Mouse (Mus musculus): Measurements from ENCODE around the gene Syt5. TPM values are rescaled to one million over a fixed set of nuclear protein-coding genes. Genes with fewer than 3 reads are reported as not detected.
"Not testable (repeated sequence)": the region's sequence is repeated elsewhere in the genome, so short reads cannot be mapped to it uniquely, and the experiment has no call there.

The Syt5 gene
- polyA plus RNA-seq, 1 experiment from 2014 or later = 4.7 TPM

DNA sequence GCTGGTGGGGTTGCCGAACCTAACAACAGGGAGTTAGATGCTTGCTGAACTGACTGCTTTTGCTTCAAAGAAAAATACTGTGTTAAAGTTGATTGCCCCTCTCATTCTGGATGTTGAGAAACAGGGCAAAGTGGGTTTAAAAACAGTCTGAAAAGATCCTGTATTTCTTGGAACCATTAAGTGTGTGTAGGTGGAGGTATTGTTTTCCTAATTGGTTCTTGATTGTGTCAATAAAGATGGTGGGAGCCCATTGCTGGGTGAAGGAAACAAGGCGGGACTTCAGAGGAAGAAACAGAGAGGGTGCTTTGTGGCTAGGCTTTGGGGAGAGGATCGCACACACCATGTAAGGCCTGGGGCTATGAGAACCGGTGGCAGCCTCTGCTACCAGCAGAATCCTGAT is 10.2 kb downstream of the Syt5 start:
- no peak for ATAC-seq (ENCODE audit: insufficient number of reproducible peaks, low FRiP score, low TSS enrichment, low read depth)
- no peak overlapping the region for H3K9ac ChIP-seq
- peaks cover 4% of the 10 kb centered on the region for H3K4me1 ChIP-seq
- H3K36me3 ChIP-seq = no peaks in the 10 kb centered on the region
- H3K4me2 ChIP-seq = no peak overlapping the region
- WGBS = 40% methylated on average over 4 of the region's 4 CpGs
- no peak overlapping the region for H3K27ac ChIP-seq
- no peaks in the 10 kb centered on the region for H3K27me3 ChIP-seq
- H3K4me3 ChIP-seq = no peak overlapping the region
- H3K9me3 ChIP-seq = no peaks in the 10 kb centered on the region

GRCm38 (mm10) chr7:4536369-4536768 is 11.0 kb downstream of the Syt5 start:
- no peak for ATAC-seq (ENCODE audit: insufficient number of reproducible peaks, low FRiP score, low TSS enrichment, low read depth)
- H3K9me3 ChIP-seq = no peaks in the 10 kb centered on the region
- no peak overlapping the region for H3K27ac ChIP-seq
- H3K27me3 ChIP-seq = 0 out of 2 replicates have a peak, but pooled peaks cover 4% of the 10 kb centered on the region
- no peaks in the 10 kb centered on the region for H3K36me3 ChIP-seq
- no peak overlapping the region for H3K9ac ChIP-seq
- peaks cover 12% of the 10 kb centered on the region for H3K4me1 ChIP-seq
- 90% methylated on average over 4 of the region's 4 CpGs for WGBS
- H3K4me2 ChIP-seq = no peak overlapping the region
- H3K4me3 ChIP-seq = no peak overlapping the region

DNA sequence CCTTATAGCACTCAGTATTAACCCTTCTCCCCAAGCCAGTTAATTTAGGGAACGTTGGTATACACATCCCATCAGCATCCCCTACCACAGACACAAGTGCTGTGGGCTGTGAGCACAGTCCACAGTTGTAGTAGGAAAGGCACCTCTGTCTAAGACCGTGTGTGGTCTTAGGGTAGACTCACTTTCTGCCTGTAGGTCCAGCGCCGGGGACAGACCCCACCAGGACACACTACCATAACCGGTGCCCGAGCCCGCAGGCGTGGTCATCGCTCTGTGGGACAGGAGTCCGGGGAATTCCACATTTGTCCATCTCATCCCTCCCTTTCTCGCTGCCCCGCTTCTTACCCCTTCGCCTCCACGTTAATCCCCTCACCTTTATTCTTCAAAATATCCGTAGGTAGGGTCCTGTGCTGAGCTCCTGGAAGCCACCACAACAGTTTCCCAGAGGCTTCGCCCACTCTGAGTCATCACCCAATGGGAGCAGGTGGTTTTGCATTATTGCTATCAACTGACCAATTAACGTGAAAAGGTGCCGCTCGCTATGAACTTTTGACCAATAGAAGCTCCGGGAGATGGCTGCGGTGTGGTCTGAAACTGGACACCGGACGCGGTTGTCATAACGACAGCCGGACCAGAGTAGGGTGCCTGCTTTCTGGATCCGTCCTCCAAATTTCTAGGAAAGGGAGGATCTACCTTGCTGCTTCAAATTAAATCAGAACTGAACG is 15.2 kb downstream of the Syt5 start, which contains the start of gene Dnaaf3:
Gene Dnaaf3, minus strand, starts transcription at position 449 of the 725 bp plus-strand sequence.
- 0 out of 2 replicates have a peak, but pooled peaks cover 4% of the 10 kb centered on the region for H3K27me3 ChIP-seq
- 3% methylated on average over 28 of the region's 28 CpGs for WGBS
- peak within 1 kb of the TSS; percentile 54 for H3K4me2 ChIP-seq
- ATAC-seq (ENCODE audit: insufficient number of reproducible peaks, low FRiP score, low TSS enrichment, low read depth) = peak; percentile 69
- H3K4me1 ChIP-seq = peaks cover 15% of the 10 kb centered on the region
- no peak within 1 kb of the TSS for H3K27ac ChIP-seq
- H3K9me3 ChIP-seq = no peaks in the 10 kb centered on the region
- H3K36me3 ChIP-seq = no peaks in the 10 kb centered on the region
- peak within 1 kb of the TSS; percentile 37 for H3K4me3 ChIP-seq
- no peak within 1 kb of the TSS; the same call in 1 of the 2 replicates for H3K9ac ChIP-seq

DNA sequence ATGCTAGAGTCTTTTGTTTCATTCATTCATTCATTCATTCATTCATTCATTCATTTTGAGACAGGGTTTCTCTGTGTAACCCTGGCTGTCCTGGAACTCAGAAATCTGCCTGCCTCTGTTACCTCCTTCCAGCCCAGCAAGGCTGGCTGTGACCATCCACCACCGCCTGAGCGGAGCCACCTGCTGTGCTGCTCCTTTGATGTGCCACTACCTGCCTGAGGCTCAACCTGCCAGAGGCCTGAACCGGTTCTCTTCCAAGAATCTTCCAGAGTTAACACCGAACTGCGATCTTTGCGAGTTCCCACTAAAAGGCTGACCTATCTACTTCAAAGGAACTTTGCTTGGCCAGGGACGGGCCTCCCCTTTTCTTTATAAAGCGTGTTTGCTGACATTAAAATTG is 17.2 kb downstream of the Syt5 start:
- not testable (repeated sequence) for H3K4me2 ChIP-seq; H3K36me3 ChIP-seq; H3K9ac ChIP-seq; ATAC-seq (ENCODE audit: insufficient number of reproducible peaks, low FRiP score, low TSS enrichment, low read depth); H3K27me3 ChIP-seq; H3K4me3 ChIP-seq; H3K27ac ChIP-seq; H3K9me3 ChIP-seq
- WGBS = 30% methylated on average over 8 of the region's 8 CpGs
- H3K4me1 ChIP-seq = peaks cover 28% of the 10 kb centered on the region

- H3K9ac ChIP-seq = no peak overlapping the region
- WGBS = 50% methylated on average over 18 of the region's 18 CpGs
- peaks cover 26% of the 10 kb centered on the region for H3K4me1 ChIP-seq
- no peaks in the 10 kb centered on the region for H3K36me3 ChIP-seq
- H3K4me2 ChIP-seq = peak overlapping the region; percentile 66
- no peaks in the 10 kb centered on the region for H3K9me3 ChIP-seq
- H3K4me3 ChIP-seq = peak overlapping the region; percentile 40
- H3K27me3 ChIP-seq = 0 out of 2 replicates have a peak, but pooled peaks cover 4% of the 10 kb centered on the region
- no peak overlapping the region for H3K27ac ChIP-seq
- no peak for ATAC-seq (ENCODE audit: insufficient number of reproducible peaks, low FRiP score, low TSS enrichment, low read depth)
These were observed 20.0 kb downstream of the Syt5 start for GRCm38 (mm10) chr7:4527302-4527689.

- peak overlapping the region; percentile 40 for H3K4me3 ChIP-seq
- peak overlapping the region; percentile 66 for H3K4me2 ChIP-seq
- no peaks in the 10 kb centered on the region for H3K27me3 ChIP-seq
- H3K9ac ChIP-seq = peak overlapping the region; percentile 31; the same call in 1 of the 2 replicates
- H3K4me1 ChIP-seq = peaks cover 19% of the 10 kb centered on the region
- H3K9me3 ChIP-seq = no peaks in the 10 kb centered on the region
- H3K27ac ChIP-seq = peak overlapping the region; percentile 57
- peak; percentile 85 for ATAC-seq (ENCODE audit: insufficient number of reproducible peaks, low FRiP score, low TSS enrichment, low read depth)
- H3K36me3 ChIP-seq = no peaks in the 10 kb centered on the region
- 23% methylated on average over 40 of the region's 40 CpGs for WGBS
These were observed 20.7 kb downstream of the Syt5 start for GRCm38 (mm10) chr7:4526341-4527301.

GRCm38 (mm10) chr7:4524212-4524922 is 23.0 kb downstream of the Syt5 start, which contains the start of gene Tnni3:
Gene Tnni3, minus strand, starts transcription at chr7:4524229.
- not testable (repeated sequence) for ATAC-seq (ENCODE audit: insufficient number of reproducible peaks, low FRiP score, low TSS enrichment, low read depth); H3K9ac ChIP-seq; H3K27ac ChIP-seq; H3K9me3 ChIP-seq; H3K36me3 ChIP-seq; H3K4me2 ChIP-seq; H3K4me3 ChIP-seq; H3K27me3 ChIP-seq
- WGBS = 73% methylated on average over 15 of the region's 15 CpGs
- H3K4me1 ChIP-seq = peaks cover 28% of the 10 kb centered on the region

GRCm38 (mm10) chr7:4523205-4524130 is 23.9 kb downstream of the Syt5 start:
- H3K27me3 ChIP-seq = 0 out of 2 replicates have a peak, but pooled peaks cover 4% of the 10 kb centered on the region
- no peak overlapping the region for H3K9ac ChIP-seq
- H3K27ac ChIP-seq = no peak overlapping the region
- WGBS = 87% methylated on average over 33 of the region's 33 CpGs
- no peak overlapping the region for H3K4me3 ChIP-seq
- no peak overlapping the region for H3K4me2 ChIP-seq
- H3K9me3 ChIP-seq = no peaks in the 10 kb centered on the region
- no peaks in the 10 kb centered on the region for H3K36me3 ChIP-seq
- no peak for ATAC-seq (ENCODE audit: insufficient number of reproducible peaks, low FRiP score, low TSS enrichment, low read depth)
- H3K4me1 ChIP-seq = peaks cover 28% of the 10 kb centered on the region

DNA sequence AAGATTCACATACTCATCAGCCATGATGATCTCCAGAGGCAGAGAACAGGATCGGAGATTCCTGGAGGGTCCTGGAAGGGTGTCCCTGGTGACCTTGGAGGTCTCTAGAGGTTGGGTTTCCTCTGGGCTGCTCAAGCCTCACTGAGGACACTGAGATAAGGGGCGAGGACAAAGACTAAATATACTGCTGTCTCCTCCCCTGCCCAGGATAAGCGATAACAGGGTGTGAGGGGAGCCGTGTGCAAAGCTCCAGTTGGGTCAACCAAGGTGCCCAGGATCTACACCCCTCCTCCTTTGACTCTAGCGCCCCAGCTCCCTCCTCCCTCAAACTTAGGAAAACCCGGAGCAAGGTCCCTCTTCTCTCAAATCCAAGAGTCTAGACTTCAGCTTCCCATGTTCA is 25.0 kb downstream of the Syt5 start:
- Histone ChIP-seq H3K9ac (no peak overlapping the region), H3K4me2 (no peak overlapping the region), H3K9me3 (no peaks in the 10 kb centered on the region), H3K27me3 (0 out of 2 replicates have a peak, but pooled peaks cover 4% of the 10 kb centered on the region), H3K4me1 (peaks cover 26% of the 10 kb centered on the region), H3K4me3 (no peak overlapping the region), H3K27ac (no peak overlapping the region), H3K36me3 (no peaks in the 10 kb centered on the region)
- WGBS = 83% methylated on average over 6 of the region's 6 CpGs
- no peak for ATAC-seq (ENCODE audit: insufficient number of reproducible peaks, low FRiP score, low TSS enrichment, low read depth)

GRCm38 (mm10) chr7:4521231-4522003 is 25.9 kb downstream of the Syt5 start:
- H3K4me1 ChIP-seq = peaks cover 17% of the 10 kb centered on the region
- H3K9ac ChIP-seq = no peak overlapping the region
- ATAC-seq (ENCODE audit: insufficient number of reproducible peaks, low FRiP score, low TSS enrichment, low read depth) = no peak
- no peak overlapping the region for H3K27ac ChIP-seq
- H3K27me3 ChIP-seq = 0 out of 2 replicates have a peak, but pooled peaks cover 4% of the 10 kb centered on the region
- no peaks in the 10 kb centered on the region for H3K36me3 ChIP-seq
- H3K4me3 ChIP-seq = peak overlapping the region; percentile 26
- H3K9me3 ChIP-seq = no peaks in the 10 kb centered on the region
- H3K4me2 ChIP-seq = peak overlapping the region; percentile 45
- WGBS = 34% methylated on average over 32 of the region's 32 CpGs

Data from limb, embryonic 15.5 days (tissue).